Mouse (Mus musculus) lung, adult 2 months (tissue): ENCODE results near the gene Tlx1. TPM values are rescaled to one million over a fixed set of nuclear protein-coding genes. Genes with fewer than 3 reads are reported as not detected.

ENCODE experiments used
- DNase-seq: peaks from one replicate; pipeline ENCODE4 v3.0.0; 2022
- H3K4me1 ChIP-seq: fragments of 200-500 bp; 2 replicates; pipeline ENCODE4 v1.6.1; 2011; ENCODE audit warnings: low read length; ENCODE audit not compliant: control insufficient read depth, insufficient read depth
- H3K4me3 ChIP-seq: fragments of 200-500 bp; replicated peaks from 2 replicates; pipeline ENCODE3; 2011; ENCODE audit warnings: low read depth, mild to moderate bottlenecking, control low read depth, low read length; ENCODE audit errors: extremely low read depth
- CTCF ChIP-seq: fragments of 200-500 bp; IDR thresholded peaks from 2 replicates; pipeline ENCODE4 v1.5.1; 2011; ENCODE audit warnings: mild to moderate bottlenecking, low read length, control low read depth; ENCODE audit not compliant: insufficient read depth
- POLR2A ChIP-seq: fragments of 200-500 bp; IDR thresholded peaks from 2 replicates; pipeline ENCODE4 v1.6.1; 2011; ENCODE audit warnings: low read depth, mild to moderate bottlenecking, control low read depth, low read length, borderline replicate concordance; ENCODE audit errors: extremely low read depth
- WGBS: fragments of 180-500 bp; shearing (Covaris S2); methylation state at CpG from one replicate; pipeline ENCODE4 v1.1.7; 2018; 5-methylcytosine and 5-hydroxymethylcytosine counted together
- polyA plus RNA-seq: library from polyadenylated mRNA; depleted of rRNA; stranded (reverse); fragments of >200 nt; gene quantifications from 2 replicates; pipeline ENCODE4 v1.2.3, GENCODE M21; 2012

Tlx1 gene
- polyA plus RNA-seq, 1 experiment = not detected

- Histone ChIP-seq H3K4me3 (no peak overlapping the region), H3K4me1 (no peaks in the 10 kb centered on the region)
- no peak for DNase-seq
- no peak for TF ChIP-seq CTCF
- no peak for TF ChIP-seq POLR2A
- WGBS = 8% methylated on average over 5 of the region's 5 CpGs
Observed at GRCm38 (mm10) chr19:45156381-45156780, 5.9 kb downstream of the Tlx1 start.

GRCm38 (mm10) chr19:45158201-45158600 is 7.7 kb downstream of the Tlx1 start:
- H3K4me3 ChIP-seq = no peak overlapping the region
- H3K4me1 ChIP-seq = no peaks in the 10 kb centered on the region
- no peak for TF ChIP-seq CTCF
- TF ChIP-seq POLR2A = no peak
- DNase-seq = no peak
- 11% methylated on average over 4 of the region's 4 CpGs for WGBS

GRCm38 (mm10) chr19:45158896-45159295 is 8.4 kb downstream of the Tlx1 start:
- TF ChIP-seq CTCF (no peak), POLR2A (no peak)
- 3% methylated on average over 20 of the region's 20 CpGs for WGBS
- Histone ChIP-seq H3K4me3 (no peak overlapping the region), H3K4me1 (no peaks in the 10 kb centered on the region)
- no peak for DNase-seq

- Histone ChIP-seq H3K4me1 (no peaks in the 10 kb centered on the region), H3K4me3 (no peak overlapping the region)
- WGBS = 11% methylated on average over 5 of the region's 5 CpGs
- no peak for DNase-seq
- TF ChIP-seq CTCF = no peak
- no peak for TF ChIP-seq POLR2A
Observed at GRCm38 (mm10) chr19:45159491-45159890, 9.0 kb downstream of the Tlx1 start.

GRCm38 (mm10) chr19:45159991-45160390 is 9.5 kb downstream of the Tlx1 start:
- no peak for DNase-seq
- no peak overlapping the region for H3K4me3 ChIP-seq
- no peak for TF ChIP-seq CTCF
- TF ChIP-seq POLR2A = no peak
- WGBS = 7% methylated on average over 5 of the region's 5 CpGs
- H3K4me1 ChIP-seq = no peaks in the 10 kb centered on the region

- no peak for DNase-seq
- no peak overlapping the region for H3K4me3 ChIP-seq
- whole genome bisulfite sequencing = 3% methylated on average over 5 of the region's 5 CpGs
Observed at GRCm38 (mm10) chr19:45160523-45160922, 10.0 kb downstream of the Tlx1 start.

GRCm38 (mm10) chr19:45161093-45161492 is 10.6 kb downstream of the Tlx1 start:
- no peaks in the 10 kb centered on the region for H3K4me1 ChIP-seq
- H3K4me3 ChIP-seq = no peak overlapping the region
- DNase-seq = peak; percentile 51
- WGBS = 2% methylated on average over 12 of the region's 12 CpGs
- TF ChIP-seq POLR2A (no peak), CTCF (peak; percentile 72)

More at GRCm38 (mm10) chr19:45160523-45160922, 10.0 kb downstream of the Tlx1 start:
- no peaks in the 10 kb centered on the region for H3K4me1 ChIP-seq
- TF ChIP-seq POLR2A (no peak), CTCF (no peak)

- TF ChIP-seq POLR2A = no peak
- TF ChIP-seq CTCF = no peak
- Histone ChIP-seq H3K4me1 (no peaks in the 10 kb centered on the region), H3K4me3 (no peak overlapping the region)
- WGBS = 26% methylated on average over 7 of the region's 7 CpGs
- DNase-seq = no peak
Observed at GRCm38 (mm10) chr19:45162181-45162580, 11.7 kb downstream of the Tlx1 start.

- WGBS = 2% methylated on average over 12 of the region's 12 CpGs
- no peaks in the 10 kb centered on the region for H3K4me1 ChIP-seq
- no peak for DNase-seq
- TF ChIP-seq POLR2A = no peak
- no peak for TF ChIP-seq CTCF
- H3K4me3 ChIP-seq = no peak overlapping the region
Observed at GRCm38 (mm10) chr19:45162871-45163270, 12.4 kb downstream of the Tlx1 start.

- H3K4me3 ChIP-seq = no peak overlapping the region
- 61% methylated on average over 7 of the region's 7 CpGs for WGBS
- no peak for TF ChIP-seq CTCF
- TF ChIP-seq POLR2A = no peak
- no peaks in the 10 kb centered on the region for H3K4me1 ChIP-seq
- DNase-seq = no peak
Observed at GRCm38 (mm10) chr19:45170451-45170850, 20.0 kb downstream of the Tlx1 start.
